Mouse (Mus musculus) gastrocnemius, adult 2 months (tissue): ENCODE data around the gene Slc25a44. TPM values are rescaled to one million over a fixed set of nuclear protein-coding genes. Genes with fewer than 3 reads are reported as not detected.

Experiments
- DNase-seq: peaks from one replicate; pipeline ENCODE4 v3.0.0; 2022
- H3K27ac ChIP-seq: fragments of 200-600 bp; 2 replicates; pipeline ENCODE4 v1.8.1; 2022; ENCODE audit warnings: mild to moderate bottlenecking
- H3K4me3 ChIP-seq: fragments of 200-600 bp; 2 replicates; pipeline ENCODE4 v1.8.1; 2022; ENCODE audit warnings: mild to moderate bottlenecking, moderate library complexity
- CTCF ChIP-seq: fragments of 200-600 bp; IDR thresholded peaks from 2 replicates; pipeline ENCODE4 v1.8.1; 2022; ENCODE audit warnings: antibody characterized with exemption, mild to moderate bottlenecking, moderate library complexity
- intact Hi-C: fragments of 180-260 bp; cut with DNase I; formaldehyde crosslinking; loops from one replicate; pipeline ENCODE4 v1.15.1; 2025
- long read RNA-seq, 2 experiments: library from polyadenylated mRNA; stranded (forward); transcript quantifications; one replicate each; pipeline ENCODE4 v2.0.0; 2021
- total RNA-seq, 2 experiments: library from RNA; stranded (reverse); gene quantifications; 2 replicates each; pipeline ENCODE4 v1.2.3; 2021

Slc25a44 gene
- 10 to 100 TPM; 16.1 to 18.5 TPM for total RNA-seq
- long read RNA-seq, experiment 1, transcript Slc25a44-201 (4 exons, 3,577 nt) = major isoform, 25 of 50 reads
- long read RNA-seq, experiment 1, partial matches to known transcripts = 1 of 50 reads
- long read RNA-seq, experiment 1, other reads (novel, unspliced or antisense) = 19 of 50 reads
- long read RNA-seq, experiment 2, transcript Slc25a44-201 (4 exons, 3,577 nt) = major isoform, 19 of 61 reads
- long read RNA-seq, experiment 2, transcript Slc25a44-203 (4 exons, 3,429 nt) = minor isoform, 5 of 61 reads
- long read RNA-seq, experiment 2, partial matches to known transcripts = 1 of 61 reads
- long read RNA-seq, experiment 2, other reads (novel, unspliced or antisense) = 31 of 61 reads

DNA sequence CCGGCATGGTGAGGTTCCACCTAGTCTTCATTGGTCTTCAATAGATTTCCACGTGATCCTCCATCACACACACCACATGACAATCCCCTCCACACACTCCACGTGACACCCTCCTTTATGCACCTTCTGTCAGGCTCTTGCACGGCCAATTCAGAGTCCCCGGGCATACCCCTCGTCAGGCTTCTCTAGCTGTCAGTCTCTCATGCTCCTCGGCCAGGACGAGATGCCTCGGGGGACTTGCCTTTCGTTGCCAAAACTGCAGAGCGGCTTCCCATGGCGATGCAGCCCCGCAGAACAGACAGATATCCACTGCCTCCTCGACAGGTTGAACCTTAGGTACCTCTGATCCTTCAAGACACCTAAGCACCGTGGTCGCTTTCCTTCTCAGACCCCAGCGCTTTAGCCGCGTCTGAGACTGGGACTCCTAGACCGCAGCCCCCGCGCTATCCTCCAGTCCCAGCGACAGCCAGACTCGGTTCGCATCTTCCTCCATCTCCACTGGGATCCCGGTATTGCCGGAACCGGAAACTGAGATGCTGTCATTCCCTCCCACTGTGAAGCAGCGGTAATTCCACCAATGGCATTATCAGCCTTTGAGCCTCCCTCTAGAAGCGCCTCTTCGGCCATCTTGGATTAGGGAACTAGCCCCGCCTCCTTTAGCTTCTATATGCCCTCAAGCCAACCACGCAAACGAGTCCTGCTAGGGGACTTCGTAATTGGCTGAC lies at the start of gene Slc25a44:
Slc25a44 (minus strand) TSS at position 535 of the 725 bp plus-strand sequence.
- peak; percentile 93 for DNase-seq
- Histone ChIP-seq H3K4me3 (peak within 1 kb of the TSS; percentile 79), H3K27ac (peak within 1 kb of the TSS; percentile 92)
- intact Hi-C loops = loop anchor here (5.0 kb wide), 1 partner anchor 43 kb away; no protein-coding TSS in a partner anchor
- no peak for TF ChIP-seq CTCF

DNA sequence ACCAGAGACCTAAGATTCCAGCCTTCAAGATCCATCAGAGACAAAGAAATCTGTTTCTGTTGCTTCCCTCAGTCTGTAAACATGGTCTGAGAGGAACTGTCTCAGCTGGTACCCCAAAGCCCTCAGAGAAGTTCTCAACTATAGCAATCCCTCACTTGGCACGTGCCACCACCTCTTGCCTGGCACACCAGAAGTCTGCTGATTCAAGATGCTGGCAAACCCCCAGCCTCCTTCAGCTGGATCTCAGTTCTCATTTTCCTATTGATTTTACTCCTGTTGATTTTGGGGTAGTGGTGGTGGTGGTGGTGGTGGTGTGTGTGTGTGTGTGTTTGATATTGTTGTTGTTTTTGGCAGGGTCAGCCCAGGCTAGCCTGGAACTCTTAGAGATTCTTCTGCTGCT lies 48.6 kb upstream of the Slc25a44 start:
- Histone ChIP-seq H3K27ac (no peak overlapping the region), H3K4me3 (no peak overlapping the region)
- no peak for DNase-seq
- TF ChIP-seq CTCF = no peak
- intact Hi-C loops = no loop called here

DNA sequence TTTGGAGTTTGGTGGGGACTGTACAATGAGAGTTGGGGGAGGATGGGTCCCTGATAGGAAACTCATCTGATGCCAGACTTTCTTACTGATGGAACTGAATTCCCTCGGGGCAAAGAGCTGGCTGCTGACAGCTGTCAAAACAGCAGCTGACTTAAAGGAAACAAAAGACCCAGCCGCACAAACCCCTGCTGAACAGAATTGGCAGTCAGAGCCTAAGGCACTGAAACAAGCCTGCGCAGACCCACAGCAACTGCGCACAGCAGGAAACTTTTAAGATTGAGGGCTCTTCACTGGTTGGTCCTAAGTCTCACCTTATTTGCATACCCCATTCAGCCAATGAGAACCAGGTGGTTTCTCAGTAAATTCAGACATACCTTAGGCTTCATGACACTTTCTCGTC lies 48.1 kb upstream of the Slc25a44 start:
- intact Hi-C loops = no loop called here
- DNase-seq = no peak
- Histone ChIP-seq H3K27ac (no peak overlapping the region), H3K4me3 (no peak overlapping the region)
- no peak for TF ChIP-seq CTCF

DNA sequence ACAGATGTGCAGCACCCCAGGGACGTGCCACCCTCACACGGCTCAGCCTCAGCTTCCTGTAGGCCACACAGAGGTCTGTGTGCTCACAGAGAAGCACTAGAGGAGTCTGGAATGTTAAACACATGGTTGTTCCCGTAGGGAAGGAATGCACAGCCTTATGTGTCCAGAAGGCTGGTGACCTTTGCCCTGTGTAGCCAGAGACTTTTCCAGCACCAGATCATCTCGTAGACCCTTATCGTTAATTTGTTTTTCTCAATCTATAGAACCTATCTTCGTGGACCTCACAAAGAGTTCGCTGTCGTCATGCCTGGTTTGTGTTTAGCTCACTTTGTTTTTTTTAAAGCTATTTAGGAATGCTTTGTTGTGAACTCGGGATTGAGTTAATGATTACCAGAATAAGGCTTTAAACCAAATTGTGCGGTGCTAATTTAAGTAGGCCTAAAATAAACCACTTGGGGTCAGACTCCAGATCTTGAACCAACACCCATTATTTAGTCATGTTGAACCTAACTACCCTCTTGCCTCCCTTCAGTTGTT lies 46.1 kb upstream of the Slc25a44 start:
- H3K4me3 ChIP-seq = no peak overlapping the region
- no peak for DNase-seq
- no peak for TF ChIP-seq CTCF
- intact Hi-C loops = no loop called here
- no peak overlapping the region for H3K27ac ChIP-seq

DNA sequence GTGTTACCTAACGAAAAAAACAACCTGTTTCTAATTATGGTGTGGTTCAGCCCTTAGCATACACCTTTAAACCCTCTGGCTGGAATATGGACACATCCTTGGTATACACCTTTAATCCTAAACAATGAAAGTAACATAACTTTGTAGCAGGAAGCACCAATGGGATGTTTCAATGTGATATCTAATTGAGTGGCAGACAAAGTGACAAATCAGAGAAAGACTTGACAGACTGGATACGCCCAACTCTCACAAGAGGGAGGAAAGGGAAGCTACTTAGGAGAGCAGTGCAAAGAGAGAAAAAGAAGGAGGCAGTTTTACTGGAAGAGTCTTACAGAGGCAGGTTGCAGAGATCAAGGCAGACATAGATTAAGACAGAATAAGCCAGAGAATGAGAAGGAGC lies 44.5 kb upstream of the Slc25a44 start:
- no peak for DNase-seq
- no peak overlapping the region for H3K4me3 ChIP-seq
- intact Hi-C loops = loop anchor here (5.0 kb wide), 1 partner anchor 42 kb away; the partner anchor contains the start of gene Slc25a44
- H3K27ac ChIP-seq = no peak overlapping the region
- no peak for TF ChIP-seq CTCF

DNA sequence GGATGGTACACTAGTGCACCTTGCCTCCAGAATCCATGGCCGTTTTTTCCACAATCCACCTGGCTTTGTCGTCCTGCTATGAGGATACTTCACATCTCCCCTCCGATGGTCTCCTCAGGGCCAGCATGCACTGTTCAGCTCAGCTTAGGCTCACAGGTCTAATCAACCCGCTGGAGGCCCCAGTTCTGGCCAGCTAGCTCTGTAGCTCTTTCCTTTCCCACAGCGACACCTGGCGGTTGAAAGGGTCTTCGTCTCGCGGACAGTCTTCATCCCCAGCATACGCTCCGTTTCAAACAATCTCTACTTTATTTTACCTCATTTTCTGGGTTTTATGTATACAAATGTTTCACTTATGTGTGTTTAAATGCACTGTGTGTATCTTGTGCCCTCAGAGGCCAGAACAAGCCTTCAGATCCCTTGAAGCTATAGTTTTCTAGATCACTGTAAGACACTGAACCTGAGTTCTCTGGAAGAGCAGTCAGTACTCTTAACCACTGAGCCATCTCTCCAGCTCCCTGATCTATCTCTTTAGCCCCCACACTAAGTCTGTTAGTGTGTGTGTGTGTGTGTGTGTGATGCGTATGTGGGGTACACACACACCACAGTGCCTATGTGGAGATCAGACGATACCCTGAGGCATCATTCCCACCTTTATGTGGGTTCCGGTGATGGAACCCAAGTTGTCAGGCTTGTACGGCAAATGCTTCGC lies 42.3 kb upstream of the Slc25a44 start:
- intact Hi-C loops = loop anchor here (1.0 to 5.0 kb wide), 2 partner anchors 40 to 60 kb away; partner anchors contain the start of gene Slc25a44
- Histone ChIP-seq H3K4me3 (no peak overlapping the region), H3K27ac (no peak overlapping the region)
- TF ChIP-seq CTCF = peak; percentile 95
- peak; percentile 92 for DNase-seq

DNA sequence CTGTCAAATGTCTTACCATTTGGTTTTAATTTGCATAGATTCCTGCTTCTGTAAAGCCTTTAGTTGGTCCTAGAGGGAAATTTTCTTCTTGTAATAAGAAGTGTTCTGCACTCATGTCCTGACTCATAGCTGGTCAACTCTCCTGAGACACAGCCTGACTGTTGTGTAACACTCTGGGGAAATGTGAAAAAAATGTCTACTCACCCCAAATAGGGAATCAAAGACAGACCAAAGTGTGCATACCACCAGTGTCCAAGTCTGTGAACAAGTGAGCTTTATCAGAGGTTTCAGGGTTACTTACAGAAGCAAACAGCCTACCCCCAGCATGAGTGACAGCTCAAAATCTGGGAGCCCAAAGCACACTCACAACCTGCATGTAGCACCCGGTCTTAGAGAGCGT lies 40.2 kb upstream of the Slc25a44 start:
- intact Hi-C loops = loop anchor here (5.0 kb wide), 1 partner anchor 38 kb away; the partner anchor contains the start of gene Slc25a44
- H3K27ac ChIP-seq = no peak overlapping the region
- no peak overlapping the region for H3K4me3 ChIP-seq
- no peak for TF ChIP-seq CTCF
- DNase-seq = no peak

DNA sequence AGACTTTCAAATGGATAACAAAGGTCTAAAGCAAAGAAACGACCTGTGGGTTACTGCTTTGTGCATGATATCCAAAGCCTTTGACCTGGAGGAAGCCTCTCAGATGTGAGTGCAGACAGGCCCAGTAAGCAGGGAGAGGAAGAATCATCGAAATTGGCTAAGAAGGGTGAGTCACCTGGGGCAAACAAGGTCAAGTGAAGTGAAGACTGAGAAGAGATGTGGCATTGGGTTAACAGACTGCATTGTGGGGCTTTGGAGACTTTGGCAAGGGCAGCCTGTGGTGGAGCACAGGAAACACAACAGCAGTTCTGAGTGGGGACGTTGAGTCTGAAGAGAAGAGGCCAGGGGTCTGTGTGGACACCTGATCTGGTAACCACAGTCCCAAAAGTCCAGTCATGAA lies 39.5 kb upstream of the Slc25a44 start:
- TF ChIP-seq CTCF = no peak
- intact Hi-C loops = no loop called here
- H3K27ac ChIP-seq = no peak overlapping the region
- no peak for DNase-seq
- no peak overlapping the region for H3K4me3 ChIP-seq

DNA sequence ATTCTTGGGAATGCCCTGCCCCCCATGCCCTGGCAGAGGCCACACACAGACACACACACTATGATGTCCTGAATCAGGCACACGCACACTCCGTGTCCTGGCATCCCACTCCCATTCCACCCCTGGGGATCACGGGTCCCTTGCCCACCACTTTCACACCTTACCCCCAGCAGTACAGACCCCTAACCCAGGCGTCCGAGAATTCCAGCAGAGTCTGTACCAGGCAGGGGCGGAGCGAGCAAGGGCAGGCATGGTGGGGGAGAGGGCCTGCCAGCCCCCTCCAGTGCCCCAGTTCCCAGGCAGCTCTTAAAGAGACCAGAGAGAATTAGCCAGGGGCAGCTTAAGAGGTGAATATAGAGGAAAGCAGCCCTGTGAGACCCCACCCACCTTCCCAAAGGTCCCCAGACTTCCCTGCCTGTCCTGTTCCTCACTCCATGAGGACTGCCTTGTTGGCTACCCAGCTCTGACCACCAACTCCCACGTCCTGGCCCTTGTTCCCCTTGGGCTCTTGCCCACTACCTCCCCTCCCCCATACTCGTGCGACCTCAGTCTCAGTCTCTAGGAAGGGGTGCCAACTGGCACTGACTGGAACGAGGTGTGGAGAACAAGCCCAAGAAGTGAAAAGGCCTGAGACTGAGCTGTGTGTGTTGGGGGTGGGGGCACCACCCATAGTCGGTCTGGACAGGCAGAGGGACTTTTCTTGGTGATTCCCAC lies 36.2 kb upstream of the Slc25a44 start, which contains the start of gene Sema4a:
Sema4a (minus strand) TSS at position 200 of the 714 bp plus-strand sequence.
- no peak for DNase-seq
- TF ChIP-seq CTCF = no peak
- Histone ChIP-seq H3K27ac (no peak within 1 kb of the TSS; the same call in 1 of the 2 replicates), H3K4me3 (no peak within 1 kb of the TSS)
- intact Hi-C loops = no loop called here

DNA sequence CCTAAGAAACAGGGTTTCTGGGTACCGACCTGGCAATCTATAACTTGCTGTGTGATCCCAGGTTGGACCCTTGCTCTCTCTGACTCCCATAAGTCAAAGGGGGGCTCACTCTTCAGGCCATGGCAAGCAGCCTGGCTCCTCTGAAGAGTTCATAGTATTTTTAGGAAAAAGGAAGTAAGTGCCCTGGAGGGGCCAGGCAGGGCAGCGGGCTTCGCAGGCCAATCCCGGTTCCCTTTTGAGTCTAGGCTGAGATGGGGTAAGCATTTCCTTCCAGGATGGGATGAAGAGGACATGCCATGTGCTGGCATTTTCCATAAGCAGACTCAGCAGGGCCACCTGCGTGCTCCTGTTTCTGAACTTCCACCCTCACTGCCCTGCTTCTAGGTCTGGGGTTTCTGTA lies 35.1 kb upstream of the Slc25a44 start:
- intact Hi-C loops = no loop called here
- no peak for DNase-seq
- Histone ChIP-seq H3K4me3 (no peak overlapping the region), H3K27ac (no peak overlapping the region)
- TF ChIP-seq CTCF = no peak

DNA sequence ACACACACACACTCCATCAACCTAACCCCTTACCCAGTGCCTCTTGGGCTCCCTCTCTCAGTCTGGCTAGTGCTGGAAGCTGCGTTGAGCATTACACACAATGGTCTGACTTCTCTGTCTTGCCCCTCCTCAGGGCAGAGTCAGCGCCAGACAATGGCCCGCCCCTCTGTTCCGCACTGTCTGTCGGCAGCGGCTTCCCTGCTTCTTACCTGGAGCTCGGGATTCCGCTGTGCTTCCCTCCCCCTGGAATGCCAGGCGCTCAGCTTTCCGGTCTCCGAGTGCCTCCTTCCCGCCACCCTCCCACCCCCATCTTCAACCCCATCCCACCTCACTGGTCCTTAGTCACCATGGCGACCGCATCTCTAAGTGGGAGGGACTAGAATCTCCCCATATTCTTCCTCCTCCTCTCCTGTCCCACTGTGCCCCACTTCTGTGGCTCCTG lies 33.9 kb upstream of the Slc25a44 start:
- Histone ChIP-seq H3K27ac (0 out of 2 replicates have a peak overlapping the region, but pooled peaks have one; percentile 16), H3K4me3 (no peak overlapping the region)
- TF ChIP-seq CTCF = no peak
- intact Hi-C loops = no loop called here
- DNase-seq = no peak
